Mouse (Mus musculus): ENCODE data around the gene Anapc11.

DNA sequence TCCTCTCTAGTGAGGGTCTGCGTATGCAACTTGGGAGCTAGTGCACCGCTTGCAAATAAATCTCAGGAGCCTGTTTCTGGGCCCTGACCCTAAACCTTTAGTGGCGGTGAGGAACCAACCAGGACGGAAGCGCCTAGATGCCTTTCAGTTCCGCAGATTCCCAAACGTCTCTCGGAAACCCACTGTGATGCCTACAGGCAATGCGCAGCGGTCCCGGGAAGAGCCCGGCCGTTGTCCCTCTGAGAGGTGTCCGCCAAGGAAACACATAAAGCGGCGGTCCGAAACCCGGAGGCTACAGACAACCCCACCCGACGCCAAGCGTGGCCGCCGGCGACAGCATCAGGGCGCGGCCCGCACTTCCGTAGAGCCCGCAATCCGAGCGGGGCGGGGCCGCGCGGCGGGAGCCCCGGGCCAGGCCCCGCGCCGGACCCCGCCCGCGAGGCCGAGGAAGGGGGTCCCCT lies 17.3 kb upstream of the Anapc11 start:
- no peak for TF ChIP-seq CTCF (IDR thresholded peaks at IDR 0.05; ENCODE audit: low read depth)
- no peak for TF ChIP-seq EP300 (optimal IDR thresholded peaks at IDR 0.05)
